Mouse (Mus musculus): Measurements from ENCODE around the gene Sbds. TPM values are rescaled to one million over a fixed set of nuclear protein-coding genes. Genes with fewer than 3 reads are reported as not detected.

Gene Sbds
- polyA plus RNA-seq (2012; rRNA removed), result 37.9 and 41.3 TPM in 2 replicates

DNA sequence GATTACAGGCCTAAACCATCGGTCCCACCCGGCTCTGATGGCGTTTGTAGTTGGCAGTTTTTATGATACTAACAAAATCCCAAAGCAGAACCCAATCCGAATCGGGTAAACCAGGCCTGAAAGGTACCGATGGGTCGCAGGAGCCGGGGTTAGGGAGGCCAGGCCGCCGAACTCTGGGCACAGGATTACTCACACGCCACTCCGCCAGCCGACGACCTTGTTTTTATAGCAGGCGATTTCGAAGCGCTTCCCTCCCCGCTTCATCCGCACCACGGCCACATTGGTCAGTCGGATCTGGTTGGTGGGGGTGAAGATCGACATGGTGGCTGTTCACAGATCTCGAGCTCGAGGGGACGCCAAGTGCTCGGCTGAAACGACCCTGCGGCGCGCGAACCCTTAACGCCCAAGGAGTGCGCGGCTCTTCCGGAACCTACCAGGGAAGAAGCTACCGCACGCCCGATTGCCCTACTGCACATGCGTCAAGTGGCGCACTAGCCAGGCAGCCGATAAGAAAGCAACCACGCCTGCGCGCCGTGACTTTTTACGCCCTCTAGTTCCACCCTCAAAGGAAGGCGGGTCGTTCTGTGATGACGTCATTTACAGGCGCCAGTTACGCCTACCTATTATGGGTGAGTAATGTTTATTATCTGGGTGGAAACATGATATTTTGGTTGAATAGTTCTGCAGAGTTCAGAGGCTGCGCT lies at the start of gene Sbds, which contains the start of gene Tyw1:
TSS of gene Sbds (minus strand) at position 514 of the 704 bp plus-strand sequence.
TSS of gene Tyw1 (plus strand) at position 603 of the 704 bp plus-strand sequence.
- DNase-seq (ENCODE audit: low read depth), result peak; percentile 100

DNA sequence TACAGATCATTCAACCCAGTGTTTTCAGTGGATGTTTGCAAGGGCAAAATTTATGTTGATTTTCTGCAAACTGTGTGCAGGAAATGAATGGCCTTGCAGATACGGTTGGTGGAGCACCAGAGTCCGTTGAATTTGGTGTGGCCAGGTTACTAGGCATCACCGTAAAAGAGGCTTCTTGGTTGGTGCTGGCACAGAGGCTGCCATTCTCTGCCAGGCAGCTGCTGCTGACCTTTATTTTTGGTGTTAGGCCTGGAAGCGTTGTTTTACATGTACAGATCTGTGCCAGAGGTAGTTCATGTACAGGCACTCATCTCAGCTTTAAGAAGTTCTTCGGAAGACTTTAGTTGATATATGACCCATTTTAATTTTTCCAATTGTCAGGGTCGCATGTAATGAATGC lies 48.3 kb upstream of the Sbds start:
- TF ChIP-seq CTCF (IDR thresholded peaks at IDR 0.05; ENCODE audit: borderline replicate concordance, extremely low read depth, insufficient read depth, insufficient read length) (no peak), POLR2A (IDR thresholded peaks at IDR 0.05; ENCODE audit: borderline replicate concordance, extremely low read depth, insufficient read depth, insufficient read length, poor library complexity, severe bottlenecking) (no peak)
- no peak for DNase-seq (ENCODE audit: low read depth)

More for the DNA sequence above, at the start of gene Sbds, which contains the start of gene Tyw1:
- TF ChIP-seq POLR2A (IDR thresholded peaks at IDR 0.05; ENCODE audit: borderline replicate concordance, extremely low read depth, insufficient read depth, insufficient read length, poor library complexity, severe bottlenecking), result peak; percentile 51; the same call in 1 of the 2 replicates
- no peak for TF ChIP-seq CTCF (IDR thresholded peaks at IDR 0.05; ENCODE audit: borderline replicate concordance, extremely low read depth, insufficient read depth, insufficient read length)

DNA sequence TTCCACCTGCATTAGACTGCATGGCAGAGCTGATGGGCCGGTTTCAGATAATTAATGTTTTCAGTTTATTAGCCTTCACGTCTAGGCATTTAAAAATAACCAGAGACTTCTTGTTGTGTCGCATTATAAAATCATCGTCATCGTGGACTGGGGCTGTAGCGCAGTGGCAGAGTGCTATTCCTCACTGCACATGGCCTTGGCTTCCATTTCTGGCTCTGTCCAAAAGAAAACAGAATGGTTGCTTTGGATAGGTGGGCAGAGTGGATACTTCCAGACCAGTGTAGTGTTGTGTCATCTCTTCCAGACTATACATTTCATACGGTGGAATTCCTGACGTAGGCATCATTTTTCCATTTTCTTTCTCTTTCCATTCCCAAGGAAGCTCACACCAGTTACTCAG lies 44.2 kb upstream of the Sbds start:
- DNase-seq (ENCODE audit: low read depth), result no peak
- TF ChIP-seq CTCF (IDR thresholded peaks at IDR 0.05; ENCODE audit: borderline replicate concordance, extremely low read depth, insufficient read depth, insufficient read length), result no peak
- TF ChIP-seq POLR2A (IDR thresholded peaks at IDR 0.05; ENCODE audit: borderline replicate concordance, extremely low read depth, insufficient read depth, insufficient read length, poor library complexity, severe bottlenecking), result no peak

DNA sequence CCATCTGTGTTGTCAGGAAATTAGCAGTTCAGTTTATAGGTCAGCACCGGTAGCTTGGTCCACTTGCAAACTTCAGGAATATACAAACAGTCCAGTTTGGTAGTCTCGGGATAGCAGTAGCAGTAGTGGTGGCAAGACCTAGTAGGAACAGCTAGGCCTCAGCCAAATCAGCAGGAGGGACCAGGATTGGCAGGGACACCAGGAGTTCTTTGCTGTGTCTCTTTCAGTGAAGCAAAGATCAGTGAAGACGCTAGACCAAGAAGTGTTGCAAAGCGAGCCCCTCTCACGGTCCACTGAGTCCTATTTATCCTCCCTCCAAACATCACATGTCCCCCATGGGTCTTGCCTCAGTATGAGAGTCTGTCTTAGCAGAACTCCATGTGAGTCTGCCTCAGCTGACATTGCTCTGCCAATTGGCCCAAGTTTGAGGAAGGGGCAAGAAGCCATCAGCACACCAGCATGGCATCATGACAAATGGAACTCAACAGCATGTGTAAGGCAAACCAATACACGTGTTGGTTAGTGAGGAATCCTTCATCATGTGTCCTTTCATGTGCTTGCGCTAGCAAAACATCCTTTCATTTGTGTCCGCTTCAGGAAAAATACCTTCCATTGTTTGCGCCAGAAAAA lies 43.6 kb upstream of the Sbds start:
- no peak for DNase-seq (ENCODE audit: low read depth)
- TF ChIP-seq CTCF (IDR thresholded peaks at IDR 0.05; ENCODE audit: borderline replicate concordance, extremely low read depth, insufficient read depth, insufficient read length) (no peak), POLR2A (IDR thresholded peaks at IDR 0.05; ENCODE audit: borderline replicate concordance, extremely low read depth, insufficient read depth, insufficient read length, poor library complexity, severe bottlenecking) (no peak)

DNA sequence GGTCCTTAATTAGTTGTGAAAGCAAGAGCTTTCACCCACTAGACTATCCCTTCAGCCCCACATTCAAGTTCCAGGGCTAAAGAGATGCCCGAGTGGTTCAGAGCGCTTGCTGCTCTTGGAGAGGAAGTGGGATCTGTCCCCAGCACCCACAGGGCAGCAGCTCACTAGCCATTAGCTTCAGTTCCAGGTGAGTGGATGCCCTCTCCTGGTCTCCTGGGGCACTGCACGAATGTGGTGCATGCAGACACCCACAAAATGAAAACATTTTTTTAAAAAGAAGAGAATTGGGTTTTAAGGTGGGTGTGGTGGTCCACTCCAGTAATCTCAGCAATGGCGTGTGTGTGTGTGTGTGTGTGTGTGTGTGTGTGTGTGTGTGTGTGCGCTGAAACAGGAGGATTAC lies 40.7 kb upstream of the Sbds start:
- DNase-seq (ENCODE audit: low read depth), result no peak
- TF ChIP-seq POLR2A (IDR thresholded peaks at IDR 0.05; ENCODE audit: borderline replicate concordance, extremely low read depth, insufficient read depth, insufficient read length, poor library complexity, severe bottlenecking), result no peak
- no peak for TF ChIP-seq CTCF (IDR thresholded peaks at IDR 0.05; ENCODE audit: borderline replicate concordance, extremely low read depth, insufficient read depth, insufficient read length)

DNA sequence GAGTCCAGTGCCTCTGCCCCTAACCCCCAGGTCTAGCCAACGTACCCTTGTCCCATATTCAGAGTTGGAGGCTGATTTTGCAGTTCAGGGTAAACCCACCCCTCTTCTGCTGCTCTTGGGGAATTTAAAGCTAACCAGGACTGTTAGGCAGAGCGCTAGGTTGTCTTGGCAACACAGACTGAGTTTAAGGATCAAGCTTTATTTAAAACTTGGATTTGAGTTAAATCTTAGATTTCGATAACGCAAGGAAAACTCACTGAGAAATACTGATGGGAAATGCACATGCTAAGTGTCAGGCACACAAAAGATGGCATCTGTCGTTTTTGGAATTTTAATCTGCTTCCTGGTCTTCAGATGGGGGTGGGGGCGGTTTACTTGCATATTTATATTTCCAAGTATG lies 39.3 kb upstream of the Sbds start:
- TF ChIP-seq POLR2A (IDR thresholded peaks at IDR 0.05; ENCODE audit: borderline replicate concordance, extremely low read depth, insufficient read depth, insufficient read length, poor library complexity, severe bottlenecking) (no peak), CTCF (IDR thresholded peaks at IDR 0.05; ENCODE audit: borderline replicate concordance, extremely low read depth, insufficient read depth, insufficient read length) (no peak)

DNA sequence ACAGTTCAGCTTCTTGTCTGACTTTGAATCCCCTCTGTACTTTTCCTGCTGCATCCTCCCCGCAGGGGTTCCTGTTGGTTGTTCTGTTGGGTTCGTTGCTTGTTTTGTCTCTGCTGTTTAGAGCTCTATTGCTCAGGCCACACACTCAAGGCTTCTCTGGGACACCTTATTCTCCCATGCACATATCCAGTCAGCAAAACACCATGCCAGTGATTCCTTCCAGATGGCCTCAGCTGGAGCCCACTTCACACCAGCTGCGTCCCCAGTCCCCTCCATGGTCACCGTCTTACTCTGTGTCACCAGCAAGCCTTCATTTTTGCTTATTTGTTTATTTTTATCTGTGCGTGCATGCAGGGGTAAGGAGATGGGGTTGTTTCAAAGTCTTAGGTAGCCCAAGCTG lies 38.6 kb upstream of the Sbds start:
- DNase-seq (ENCODE audit: low read depth), result peak; percentile 17
- no peak for TF ChIP-seq POLR2A (IDR thresholded peaks at IDR 0.05; ENCODE audit: borderline replicate concordance, extremely low read depth, insufficient read depth, insufficient read length, poor library complexity, severe bottlenecking)
- TF ChIP-seq CTCF (IDR thresholded peaks at IDR 0.05; ENCODE audit: borderline replicate concordance, extremely low read depth, insufficient read depth, insufficient read length), result no peak

More for the DNA sequence above, 39.3 kb upstream of the Sbds start:
- peak; percentile 56 for DNase-seq (ENCODE audit: low read depth)

DNA sequence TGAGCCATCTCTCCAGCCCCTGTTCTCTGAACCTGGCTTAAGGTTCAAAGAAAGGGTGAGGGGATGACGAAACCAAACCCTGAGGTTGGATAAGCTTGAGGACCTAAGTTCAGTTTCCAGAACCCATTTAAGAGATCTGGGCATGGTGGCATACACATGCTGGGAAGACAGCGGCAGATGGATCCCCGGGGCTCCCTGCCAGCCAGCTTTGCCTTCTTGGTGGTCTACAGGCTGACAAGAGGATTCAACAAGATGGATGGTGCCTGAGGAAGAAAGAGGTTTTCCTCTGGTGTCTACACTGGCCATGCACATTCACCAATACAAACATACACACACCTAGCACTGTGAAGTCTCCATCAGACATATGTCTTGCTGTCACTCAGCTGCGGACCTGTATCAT lies 37.6 kb upstream of the Sbds start:
- TF ChIP-seq CTCF (IDR thresholded peaks at IDR 0.05; ENCODE audit: borderline replicate concordance, extremely low read depth, insufficient read depth, insufficient read length), result no peak
- TF ChIP-seq POLR2A (IDR thresholded peaks at IDR 0.05; ENCODE audit: borderline replicate concordance, extremely low read depth, insufficient read depth, insufficient read length, poor library complexity, severe bottlenecking), result no peak
- DNase-seq (ENCODE audit: low read depth), result peak; percentile 56

DNA sequence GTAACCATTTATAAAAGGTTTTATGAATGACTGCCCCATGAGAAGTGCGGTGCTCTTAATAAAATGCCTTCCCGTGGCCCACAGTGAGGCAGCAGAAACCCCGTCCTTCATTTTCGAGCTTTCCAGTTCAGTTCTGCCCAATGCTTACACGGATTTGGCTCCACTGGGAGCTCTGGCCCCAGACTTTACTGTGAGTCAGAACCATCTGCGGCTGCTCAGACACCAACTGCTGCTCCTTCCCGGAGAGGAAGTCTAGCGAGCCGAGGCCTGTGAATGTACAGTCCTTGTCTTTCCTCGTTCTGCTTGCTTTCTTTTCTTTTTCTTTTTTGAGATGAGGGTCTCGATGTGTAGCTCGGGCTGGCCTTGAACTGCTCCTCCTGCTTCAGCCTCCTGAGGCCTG lies 35.4 kb upstream of the Sbds start:
- DNase-seq (ENCODE audit: low read depth), result peak; percentile 14
- TF ChIP-seq POLR2A (IDR thresholded peaks at IDR 0.05; ENCODE audit: borderline replicate concordance, extremely low read depth, insufficient read depth, insufficient read length, poor library complexity, severe bottlenecking) (no peak), CTCF (IDR thresholded peaks at IDR 0.05; ENCODE audit: borderline replicate concordance, extremely low read depth, insufficient read depth, insufficient read length) (no peak)

DNA sequence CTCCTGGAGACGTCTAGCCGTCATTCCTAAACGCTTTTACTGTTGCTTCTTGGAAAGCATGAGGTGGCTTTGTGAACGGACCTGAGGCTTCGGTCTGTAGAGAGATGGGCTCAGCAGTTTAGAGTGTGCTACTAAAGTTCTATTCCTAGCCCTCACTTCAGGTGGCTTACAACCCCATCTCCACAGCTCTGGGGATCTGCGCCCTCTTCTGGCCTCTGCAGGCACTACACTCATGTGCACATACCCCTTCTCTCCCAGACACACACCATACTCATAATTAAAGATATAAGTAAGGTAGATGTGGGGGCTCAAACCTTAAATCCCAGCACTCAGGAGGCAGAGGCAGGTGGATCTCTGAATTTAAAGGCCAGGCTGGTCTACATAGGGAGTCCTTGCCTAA lies 34.9 kb upstream of the Sbds start:
- DNase-seq (ENCODE audit: low read depth), result no peak
- TF ChIP-seq POLR2A (IDR thresholded peaks at IDR 0.05; ENCODE audit: borderline replicate concordance, extremely low read depth, insufficient read depth, insufficient read length, poor library complexity, severe bottlenecking), result no peak
- TF ChIP-seq CTCF (IDR thresholded peaks at IDR 0.05; ENCODE audit: borderline replicate concordance, extremely low read depth, insufficient read depth, insufficient read length), result no peak

DNA sequence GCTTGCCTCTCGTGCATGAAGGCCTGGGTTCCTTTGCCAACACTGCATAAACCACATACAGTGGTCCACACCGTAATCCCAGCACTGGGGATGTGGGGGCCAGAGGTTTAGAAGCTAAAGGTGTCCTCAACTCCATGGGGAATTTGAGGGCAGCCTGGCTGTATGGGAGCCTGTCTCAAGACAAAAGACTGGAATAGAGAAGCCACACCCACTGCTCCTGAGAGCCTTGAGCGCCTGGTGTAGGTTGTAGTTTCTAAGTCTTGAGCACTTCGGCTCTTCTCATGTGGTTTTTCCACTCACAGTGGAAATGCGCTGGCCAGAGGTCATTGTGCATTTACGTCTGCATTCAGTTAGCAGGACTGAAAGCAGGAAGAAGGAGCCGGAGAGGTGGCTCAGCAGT lies 32.8 kb upstream of the Sbds start:
- no peak for DNase-seq (ENCODE audit: low read depth)
- TF ChIP-seq CTCF (IDR thresholded peaks at IDR 0.05; ENCODE audit: borderline replicate concordance, extremely low read depth, insufficient read depth, insufficient read length), result no peak
- TF ChIP-seq POLR2A (IDR thresholded peaks at IDR 0.05; ENCODE audit: borderline replicate concordance, extremely low read depth, insufficient read depth, insufficient read length, poor library complexity, severe bottlenecking), result no peak

Measured in brain, embryonic 14.5 days (tissue).